Mouse (Mus musculus) ES-Bruce4 (cell line): ENCODE measurements around the gene Dck. TPM values are rescaled to one million over a fixed set of nuclear protein-coding genes. Genes with fewer than 3 reads are reported as not detected.

Experiments
- H3K27ac ChIP-seq: 2 replicates; pipeline ENCODE4 v1.5.1; 2012; ENCODE audit warnings: low read length, inconsistent platforms; ENCODE audit not compliant: insufficient read depth
- H3K27me3 ChIP-seq: 2 replicates; pipeline ENCODE4 v1.6.1; 2012; ENCODE audit warnings: mild to moderate bottlenecking, low read length, inconsistent platforms; ENCODE audit not compliant: control insufficient read depth, poor library complexity, insufficient read depth, severe bottlenecking
- H3K36me3 ChIP-seq: 2 replicates; pipeline ENCODE4 v1.6.1; 2012; ENCODE audit warnings: inconsistent platforms, mild to moderate bottlenecking, low read length, moderate library complexity; ENCODE audit not compliant: control insufficient read depth, poor library complexity, insufficient read depth, severe bottlenecking
- H3K4me1 ChIP-seq: one replicate; pipeline ENCODE4 v1.8.1; 2011; ENCODE audit warnings: low read length; ENCODE audit not compliant: control insufficient read depth, insufficient read depth
- H3K4me3 ChIP-seq: 2 replicates; pipeline ENCODE4 v1.5.1; 2011; ENCODE audit warnings: low read depth, mild to moderate bottlenecking, low read length
- H3K9ac ChIP-seq: 2 replicates; pipeline ENCODE4 v1.6.1; 2012; ENCODE audit warnings: low read depth, mild to moderate bottlenecking, inconsistent platforms; ENCODE audit not compliant: poor library complexity, severe bottlenecking
- H3K9me3 ChIP-seq: replicated peaks from 2 replicates; pipeline ENCODE4 v1.6.1; 2012; ENCODE audit warnings: mild to moderate bottlenecking, low read length, inconsistent platforms; ENCODE audit not compliant: control insufficient read depth, poor library complexity, insufficient read depth, severe bottlenecking
- CTCF ChIP-seq: IDR thresholded peaks from one replicate; pipeline ENCODE4 v1.8.1; 2011; ENCODE audit warnings: low read depth, low read length
- EP300 ChIP-seq: IDR thresholded peaks from 2 replicates; pipeline ENCODE4 v1.6.1; 2011; ENCODE audit warnings: low read depth, low read length; ENCODE audit not compliant: insufficient read depth
- POLR2A ChIP-seq: IDR thresholded peaks from one replicate; pipeline ENCODE4 v1.8.1; 2011; ENCODE audit warnings: low read length; ENCODE audit not compliant: insufficient read depth
- polyA plus RNA-seq: library from polyadenylated mRNA; stranded (reverse); fragments of >200 nt; gene quantifications from 2 replicates; pipeline ENCODE4 v1.2.4, GENCODE M21; 2011; ENCODE audit warnings: low read depth; ENCODE audit not compliant: missing spikeins, insufficient read depth, insufficient read length

Gene Dck
- polyA plus RNA-seq, 1 experiment = 41.2 TPM

- Histone ChIP-seq H3K4me3 (no peak overlapping the region), H3K27ac (no peak overlapping the region), H3K36me3 (no peaks in the 10 kb centered on the region; the same call in none of the 2 replicates), H3K9me3 (no peaks in the 10 kb centered on the region), H3K27me3 (no peaks in the 10 kb centered on the region), H3K4me1 (no peaks in the 10 kb centered on the region), H3K9ac (no peak overlapping the region)
- TF ChIP-seq POLR2A = no peak
- no peak for TF ChIP-seq EP300
- no peak for TF ChIP-seq CTCF
Measured at GRCm38 (mm10) chr5:88753199-88753598, 11.6 kb upstream of the Dck start.

DNA sequence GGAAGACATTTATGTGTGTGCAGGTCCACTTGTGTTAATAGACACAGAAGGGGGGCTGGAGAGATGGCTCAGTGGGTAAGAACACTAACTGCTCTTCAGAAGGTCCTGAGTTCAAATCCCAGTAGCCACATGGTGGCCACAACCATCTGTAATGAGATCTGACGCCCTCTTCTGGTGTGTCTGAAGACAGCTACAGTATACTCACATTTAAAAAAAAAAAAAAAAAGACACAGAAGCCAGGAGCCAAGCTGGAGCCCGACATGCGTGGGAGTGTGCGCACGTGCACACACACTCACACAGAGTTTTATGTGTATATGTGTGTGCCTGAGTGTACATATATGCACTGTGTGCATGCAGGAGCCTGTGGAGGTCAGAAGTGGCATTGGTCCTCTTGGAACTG, 2.2 kb upstream of the Dck start:
- Histone ChIP-seq H3K9ac (no peak overlapping the region), H3K9me3 (no peaks in the 10 kb centered on the region), H3K36me3 (peaks cover 4% of the 10 kb centered on the region; the same call in 1 of the 2 replicates), H3K4me1 (peaks cover 5% of the 10 kb centered on the region), H3K27ac (no peak overlapping the region), H3K27me3 (no peaks in the 10 kb centered on the region), H3K4me3 (no peak overlapping the region)
- TF ChIP-seq POLR2A (no peak), CTCF (no peak), EP300 (no peak)

DNA sequence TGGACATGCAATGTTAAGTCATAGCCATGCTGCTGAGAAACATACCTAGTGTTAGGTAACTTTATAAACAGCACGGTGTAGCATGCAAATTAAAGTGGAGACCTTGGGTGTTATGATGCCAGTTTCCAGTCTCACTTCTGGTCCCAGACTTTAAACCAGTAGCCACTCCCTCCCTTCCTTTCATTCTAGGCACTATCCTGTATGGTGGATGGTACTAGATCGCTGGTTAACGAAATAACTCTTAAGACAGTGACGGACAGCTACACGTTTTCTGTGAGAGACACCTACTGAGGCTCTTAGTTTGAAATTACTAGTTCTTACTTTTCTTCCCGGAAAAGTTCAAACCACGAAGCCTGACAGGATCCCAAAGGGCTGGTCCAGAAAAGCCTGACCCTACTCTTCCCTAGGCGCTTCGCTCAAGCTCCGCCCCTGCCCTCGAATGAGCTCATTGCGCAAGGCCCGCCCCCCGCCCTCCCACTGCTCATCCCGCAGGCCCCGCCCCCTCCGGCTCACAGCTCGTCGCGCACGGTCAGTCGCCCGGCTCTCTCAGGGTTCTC, 288 bp upstream of the Dck start:
- H3K27me3 ChIP-seq = no peaks in the 10 kb centered on the region
- H3K36me3 ChIP-seq = peaks cover 4% of the 10 kb centered on the region; the same call in 1 of the 2 replicates
- no peaks in the 10 kb centered on the region for H3K9me3 ChIP-seq
- TF ChIP-seq CTCF (no peak), POLR2A (no peak), EP300 (no peak)
- H3K9ac ChIP-seq = peak overlapping the region; percentile 64
- H3K4me1 ChIP-seq = peaks cover 5% of the 10 kb centered on the region
- no peak overlapping the region for H3K27ac ChIP-seq
- no peak overlapping the region; the same call in 1 of the 2 replicates for H3K4me3 ChIP-seq

GRCm38 (mm10) chr5:88765587-88765986, 791 bp downstream of the Dck start:
- Histone ChIP-seq H3K4me1 (peaks cover 5% of the 10 kb centered on the region), H3K9ac (peak overlapping the region; percentile 85), H3K4me3 (peak overlapping the region; percentile 97), H3K9me3 (no peaks in the 10 kb centered on the region), H3K27me3 (no peaks in the 10 kb centered on the region), H3K36me3 (peaks cover 9% of the 10 kb centered on the region), H3K27ac (peak overlapping the region; percentile 78)
- TF ChIP-seq CTCF (no peak), EP300 (no peak), POLR2A (no peak)

GRCm38 (mm10) chr5:88766121-88766520, 1.3 kb downstream of the Dck start:
- peaks cover 11% of the 10 kb centered on the region for H3K36me3 ChIP-seq
- no peak overlapping the region for H3K27ac ChIP-seq
- H3K9ac ChIP-seq = peak overlapping the region; percentile 85
- no peaks in the 10 kb centered on the region for H3K9me3 ChIP-seq
- TF ChIP-seq EP300 = no peak
- no peak for TF ChIP-seq CTCF
- TF ChIP-seq POLR2A = no peak
- no peaks in the 10 kb centered on the region for H3K27me3 ChIP-seq
- 0 out of 2 replicates have a peak overlapping the region, but pooled peaks have one; percentile 4 for H3K4me3 ChIP-seq
- peaks cover 5% of the 10 kb centered on the region for H3K4me1 ChIP-seq

DNA sequence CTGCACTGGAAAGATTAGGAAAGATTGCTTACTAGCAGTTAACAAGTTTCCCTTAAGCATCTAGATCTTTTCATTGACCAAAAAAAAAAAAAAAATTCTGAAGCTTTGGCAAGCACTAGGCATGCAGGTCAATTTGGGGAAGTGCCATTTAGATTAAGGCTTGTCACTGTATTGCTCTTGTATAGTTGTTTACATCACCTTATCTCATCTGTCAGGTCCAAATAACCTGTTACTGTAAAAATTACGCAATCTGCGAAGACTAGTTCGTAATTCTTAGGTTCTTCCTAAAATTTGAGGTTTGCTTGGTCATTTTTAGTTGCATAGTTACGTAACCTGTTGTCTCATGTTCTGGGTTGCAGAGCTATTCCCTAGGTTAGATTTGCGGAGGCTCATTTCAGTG, 2.1 kb downstream of the Dck start:
- TF ChIP-seq POLR2A (no peak), EP300 (no peak), CTCF (no peak)
- peaks cover 18% of the 10 kb centered on the region for H3K36me3 ChIP-seq
- H3K27me3 ChIP-seq = no peaks in the 10 kb centered on the region
- peak overlapping the region; percentile 1; the same call in 1 of the 2 replicates for H3K9ac ChIP-seq
- H3K4me1 ChIP-seq = peaks cover 5% of the 10 kb centered on the region
- no peak overlapping the region for H3K27ac ChIP-seq
- H3K4me3 ChIP-seq = no peak overlapping the region
- H3K9me3 ChIP-seq = no peaks in the 10 kb centered on the region
